Mouse (Mus musculus) liver, postnatal 0 days (tissue): Measurements from ENCODE around the gene Aars2.

Source experiments
- CTCF ChIP-seq: sonication (generic); IDR thresholded peaks from 2 replicates; pipeline ENCODE4 v1.5.1; 2016; ENCODE audit warnings: antibody characterized with exemption, low read depth
- EP300 ChIP-seq: IDR thresholded peaks from 2 replicates; pipeline ENCODE4 v1.6.1; 2016; ENCODE audit warnings: antibody characterized with exemption, low read depth, mild to moderate bottlenecking

DNA sequence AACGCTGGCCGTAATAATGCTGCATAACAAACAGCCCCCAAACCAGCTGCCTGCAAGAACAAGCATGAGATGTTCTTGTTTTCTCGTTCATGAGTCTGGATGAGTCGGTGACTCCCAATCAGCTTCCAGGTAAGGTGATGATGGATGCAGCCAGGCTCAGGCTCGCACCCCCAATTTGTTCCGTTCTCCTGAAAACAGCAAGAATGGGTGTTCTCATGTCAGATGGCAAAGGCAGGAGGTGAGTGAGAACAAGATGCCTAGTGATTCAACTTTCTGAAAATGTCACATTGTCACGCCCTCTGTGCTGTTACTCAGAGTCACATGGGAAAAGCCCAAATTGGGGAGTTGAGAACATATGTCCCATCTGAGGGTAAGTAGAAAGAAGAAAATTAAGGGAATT lies 21.1 kb upstream of the Aars2 start:
- TF ChIP-seq EP300 (no peak), CTCF (no peak)
